Mouse (Mus musculus): ENCODE measurements around the gene Ccn1. TPM values are rescaled to one million over a fixed set of nuclear protein-coding genes. Genes with fewer than 3 reads are reported as not detected.

Ccn1 gene
- 7.3 and 11.8 TPM in 2 replicates for polyA plus RNA-seq (2012; rRNA removed)

GRCm38 (mm10) chr3:145649852-145650202 is at the start of gene Ccn1:
Ccn1 (minus strand) TSS chr3:145649981.

Other genes with a start within 250 kb of the Ccn1 start
- gene Znhit6, start 73.8 kb downstream of the Ccn1 start, polyA plus RNA-seq (2012; rRNA removed) = 22.4 and 24.1 TPM in 2 replicates
- 107 and 109 TPM in 2 replicates for gene Ddah1, start 108.7 kb upstream of the Ccn1 start, polyA plus RNA-seq (2012; rRNA removed)